Mouse (Mus musculus) heart, embryonic 14.5 days (tissue): ENCODE measurements at regions not wholly inside any gene's neighbourhood (a gene's known extent, or its start where the extent isn't known, plus 50 kb on each side); places are given as distances from the start of the nearest gene placed in this dataset.

Source experiments
- ATAC-seq: fragments of 200-750 bp; cut with Nextera tagmentation; 2 replicates; pipeline ENCODE4 v1.8.0; 2017; ENCODE audit warnings: low read depth, moderate TSS enrichment; ENCODE audit not compliant: insufficient number of reproducible peaks, insufficient read depth, low FRiP score
- H3K27ac ChIP-seq, 2 experiments: fragments of 200-500 bp in 1 of 2; fragments of 300-500 bp in 1 of 2; sonication (generic) in 1 of 2; replicated peaks in 1 of 2; 2 replicates each; pipeline ENCODE4 v1.5.1; 2012 to 2014; ENCODE audit warnings: low read depth in 2 of 2, low read length in 2 of 2, control low read depth in 1 of 2, mild to moderate bottlenecking in 1 of 2, mixed read lengths in 1 of 2; ENCODE audit not compliant: control insufficient read depth in 1 of 2, insufficient read depth in 1 of 2
- H3K27me3 ChIP-seq: fragments of 300-500 bp; sonication (generic); 2 replicates; pipeline ENCODE4 v1.6.1; 2014; ENCODE audit warnings: mild to moderate bottlenecking, low read length, control low read depth; ENCODE audit not compliant: control insufficient read depth, insufficient read depth
- H3K36me3 ChIP-seq: fragments of 300-500 bp; sonication (generic); 2 replicates; pipeline ENCODE4 v1.6.1; 2014; ENCODE audit warnings: mild to moderate bottlenecking, control low read depth, low read length, mixed read lengths; ENCODE audit not compliant: control insufficient read depth, insufficient read depth
- H3K4me1 ChIP-seq, 2 experiments: fragments of 200-500 bp in 1 of 2; fragments of 300-500 bp in 1 of 2; sonication (generic) in 1 of 2; 2 replicates each; pipeline ENCODE4 v1.6.1; 2012 to 2014; ENCODE audit warnings: low read length in 2 of 2, control low read depth in 1 of 2, mixed read lengths in 1 of 2; ENCODE audit not compliant: control insufficient read depth in 2 of 2, insufficient read depth in 2 of 2
- H3K4me2 ChIP-seq: fragments of 300-500 bp; sonication (generic); 2 replicates; pipeline ENCODE4 v1.6.1; 2014; ENCODE audit warnings: mild to moderate bottlenecking, low read length
- H3K4me3 ChIP-seq, 2 experiments: fragments of 200-500 bp in 1 of 2; fragments of 300-500 bp in 1 of 2; sonication (generic) in 1 of 2; 2 replicates each; pipeline ENCODE4 v1.5.1; 2012 to 2014; ENCODE audit warnings: low read length in 2 of 2, mild to moderate bottlenecking in 2 of 2, control low read depth in 1 of 2, low read depth in 1 of 2, moderate library complexity in 1 of 2; ENCODE audit not compliant: control insufficient read depth in 1 of 2, insufficient read depth in 1 of 2
- H3K9ac ChIP-seq: fragments of 300-500 bp; sonication (generic); 2 replicates; pipeline ENCODE4 v1.6.1; 2014; ENCODE audit warnings: mild to moderate bottlenecking, low read length
- H3K9me3 ChIP-seq: fragments of 300-500 bp; sonication (generic); 2 replicates; pipeline ENCODE4 v1.6.1; 2016; ENCODE audit warnings: low read length, control low read depth; ENCODE audit not compliant: control insufficient read depth
- WGBS: fragments of 180-500 bp; shearing (Covaris S2); extraction: QIAGEN DNeasy Blood & Tissue Kit; methylation state at CpG from one replicate; pipeline ENCODE4 v1.1.7; 2014; 5-methylcytosine and 5-hydroxymethylcytosine counted together

GRCm38 (mm10) chr4:124402075-124402474 is 208.5 kb downstream of the 3100002H09Rik start:
- ATAC-seq = no peak
- no peaks in the 10 kb centered on the region; a peak in 1 of 4 replicates for H3K4me1 ChIP-seq
- H3K4me2 ChIP-seq = no peak overlapping the region
- no peak overlapping the region for H3K4me3 ChIP-seq
- no peak overlapping the region for H3K9ac ChIP-seq
- 71% methylated on average over 8 of the region's 8 CpGs for WGBS
- H3K9me3 ChIP-seq = no peaks in the 10 kb centered on the region
- H3K27ac ChIP-seq = no peak overlapping the region
- H3K36me3 ChIP-seq = no peaks in the 10 kb centered on the region
- no peaks in the 10 kb centered on the region for H3K27me3 ChIP-seq

GRCm38 (mm10) chr4:124400741-124401140 is 209.9 kb downstream of the 3100002H09Rik start:
- Histone ChIP-seq H3K9me3 (no peaks in the 10 kb centered on the region), H3K27me3 (no peaks in the 10 kb centered on the region), H3K4me1 (peaks cover 7% of the 10 kb centered on the region in 2 experiments; a peak in 3 of 4 replicates), H3K27ac (no peak overlapping the region), H3K9ac (no peak overlapping the region), H3K36me3 (no peaks in the 10 kb centered on the region), H3K4me2 (no peak overlapping the region), H3K4me3 (no peak overlapping the region)
- no peak for ATAC-seq
- 75% methylated on average over 8 of the region's 8 CpGs for WGBS

DNA sequence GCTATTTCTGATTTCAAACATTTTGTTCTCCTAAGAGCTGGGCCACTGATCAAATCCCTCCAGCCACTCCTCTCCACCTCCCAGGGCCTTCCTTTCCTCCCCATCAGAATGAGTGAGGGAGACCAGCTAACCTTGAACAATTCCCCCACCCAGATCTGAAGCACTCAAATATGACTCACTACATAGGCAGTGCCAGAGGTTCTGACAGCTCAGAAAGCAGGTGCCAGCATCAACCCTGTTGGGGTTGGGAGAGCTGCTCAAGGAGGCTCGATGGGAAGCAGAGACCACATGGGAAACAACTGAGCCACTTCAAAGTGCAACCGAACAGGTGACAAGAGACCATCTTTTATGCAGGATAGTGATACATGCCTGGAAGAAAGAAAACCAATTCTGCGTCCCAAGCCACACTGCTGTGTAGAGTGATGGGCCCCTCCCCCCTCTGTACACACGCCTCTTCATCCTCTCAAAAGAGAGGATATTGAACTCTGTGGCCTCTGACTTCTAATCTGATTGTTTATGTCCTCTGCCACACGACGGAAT is 210.4 kb downstream of the 3100002H09Rik start:
- no peak overlapping the region for H3K4me3 ChIP-seq
- no peaks in the 10 kb centered on the region for H3K36me3 ChIP-seq
- H3K4me2 ChIP-seq = no peak overlapping the region
- no peak overlapping the region for H3K27ac ChIP-seq
- 58% methylated on average over 6 of the region's 6 CpGs for WGBS
- no peaks in the 10 kb centered on the region for H3K27me3 ChIP-seq
- H3K9me3 ChIP-seq = no peaks in the 10 kb centered on the region
- peaks cover 9% of the 10 kb centered on the region in 2 experiments; a peak in 3 of 4 replicates for H3K4me1 ChIP-seq
- ATAC-seq = no peak
- H3K9ac ChIP-seq = no peak overlapping the region

- no peak for ATAC-seq
- peaks cover 9% of the 10 kb centered on the region in 2 experiments; a peak in 3 of 4 replicates for H3K4me1 ChIP-seq
- no peak overlapping the region for H3K4me3 ChIP-seq
- no peaks in the 10 kb centered on the region for H3K9me3 ChIP-seq
- WGBS = 36% methylated on average over 9 of the region's 9 CpGs
- no peak overlapping the region for H3K27ac ChIP-seq
- no peak overlapping the region for H3K4me2 ChIP-seq
- H3K36me3 ChIP-seq = no peaks in the 10 kb centered on the region
- no peak overlapping the region for H3K9ac ChIP-seq
- no peaks in the 10 kb centered on the region for H3K27me3 ChIP-seq
Measured at GRCm38 (mm10) chr4:124398354-124398753, 212.2 kb downstream of the 3100002H09Rik start.

- Histone ChIP-seq H3K4me1 (peaks cover 9% of the 10 kb centered on the region in 2 experiments; a peak in 3 of 4 replicates), H3K4me3 (no peak overlapping the region), H3K36me3 (no peaks in the 10 kb centered on the region), H3K27ac (no peak overlapping the region), H3K9ac (no peak overlapping the region), H3K9me3 (no peaks in the 10 kb centered on the region), H3K27me3 (no peaks in the 10 kb centered on the region), H3K4me2 (no peak overlapping the region)
- 47% methylated on average over 13 of the region's 13 CpGs for WGBS
- no peak for ATAC-seq
Measured at GRCm38 (mm10) chr4:124396566-124397283, 213.9 kb downstream of the 3100002H09Rik start.

DNA sequence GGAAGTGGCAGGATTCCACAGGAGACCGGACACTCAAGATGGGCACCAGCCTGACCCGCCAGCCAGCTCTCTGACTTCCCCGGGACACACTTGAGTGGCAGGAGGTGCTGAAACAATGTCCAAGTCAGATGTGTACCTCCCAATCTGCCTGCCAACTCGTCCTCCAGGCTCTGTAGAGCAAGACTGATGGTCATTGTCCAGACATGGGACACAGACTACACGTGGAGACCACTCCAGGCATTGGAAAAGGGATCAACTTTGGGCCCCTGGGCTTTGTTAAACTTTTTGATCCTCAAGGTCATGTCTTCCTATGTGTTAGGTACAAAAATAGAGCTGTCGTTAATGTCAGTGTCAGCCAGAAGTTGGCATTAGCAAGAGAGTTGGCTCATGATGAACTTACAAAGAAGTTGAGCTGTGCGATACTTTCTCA is 214.6 kb downstream of the 3100002H09Rik start:
- no peak overlapping the region for H3K27ac ChIP-seq
- no peak overlapping the region for H3K4me3 ChIP-seq
- H3K4me2 ChIP-seq = no peak overlapping the region
- H3K36me3 ChIP-seq = no peaks in the 10 kb centered on the region
- peaks cover 9% of the 10 kb centered on the region in 2 experiments; a peak in 3 of 4 replicates for H3K4me1 ChIP-seq
- 49% methylated on average over 7 of the region's 7 CpGs for WGBS
- no peaks in the 10 kb centered on the region for H3K27me3 ChIP-seq
- ATAC-seq = no peak
- H3K9me3 ChIP-seq = no peaks in the 10 kb centered on the region
- no peak overlapping the region for H3K9ac ChIP-seq

- H3K9ac ChIP-seq = no peak overlapping the region
- no peak overlapping the region for H3K4me2 ChIP-seq
- WGBS = 88% methylated on average over 14 of the region's 14 CpGs
- ATAC-seq = no peak
- peaks cover 9% of the 10 kb centered on the region in 2 experiments; a peak in 3 of 4 replicates for H3K4me1 ChIP-seq
- no peaks in the 10 kb centered on the region for H3K9me3 ChIP-seq
- no peak overlapping the region for H3K27ac ChIP-seq
- no peaks in the 10 kb centered on the region for H3K36me3 ChIP-seq
- no peak overlapping the region for H3K4me3 ChIP-seq
- H3K27me3 ChIP-seq = no peaks in the 10 kb centered on the region
Measured at GRCm38 (mm10) chr4:124395069-124395965, 215.3 kb downstream of the 3100002H09Rik start.
